Mouse (Mus musculus) midbrain, embryonic 10.5 days (tissue): Measurements from ENCODE around the gene Ralgds. TPM values are rescaled to one million over a fixed set of nuclear protein-coding genes. Genes with fewer than 3 reads are reported as not detected.

Experiments used
- DNase-seq: peaks from one replicate; pipeline ENCODE4 v3.0.0-alpha.2; 2017; ENCODE audit warnings: low spot score
- H3K27ac ChIP-seq: fragments of 300-500 bp; sonication (generic); replicated peaks from 2 replicates; pipeline ENCODE4 v1.5.1; 2016; ENCODE audit warnings: mild to moderate bottlenecking
- H3K27me3 ChIP-seq: fragments of 300-500 bp; sonication (generic); 2 replicates; pipeline ENCODE4 v1.6.1; 2016; ENCODE audit warnings: low read depth, mild to moderate bottlenecking; ENCODE audit not compliant: poor library complexity, severe bottlenecking
- H3K36me3 ChIP-seq: fragments of 300-500 bp; sonication (generic); 2 replicates; pipeline ENCODE4 v1.6.1; 2016; ENCODE audit warnings: mild to moderate bottlenecking, moderate library complexity
- H3K4me1 ChIP-seq: fragments of 300-500 bp; sonication (generic); 2 replicates; pipeline ENCODE4 v1.6.1; 2016
- H3K4me3 ChIP-seq: fragments of 300-500 bp; sonication (generic); 2 replicates; pipeline ENCODE4 v1.5.1; 2016; ENCODE audit warnings: mild to moderate bottlenecking, moderate library complexity
- H3K9me3 ChIP-seq: fragments of 300-500 bp; sonication (generic); replicated peaks from 2 replicates; pipeline ENCODE4 v1.6.1; 2016; ENCODE audit warnings: mild to moderate bottlenecking
- WGBS: fragments of 180-500 bp; shearing (Covaris S2); methylation state at CpG from one replicate; pipeline ENCODE4 v1.1.7; 2016; 5-methylcytosine and 5-hydroxymethylcytosine counted together
- polyA plus RNA-seq: library from polyadenylated mRNA; unstranded; fragments of >200 nt; fragmentation: Nextera tagmentation; extraction: Ambion mirVana; gene quantifications from 2 replicates; pipeline ENCODE4 v1.2.1, GENCODE M21; 2016

Gene Ralgds
- polyA plus RNA-seq, 1 experiment from 2014 or later = 31.5 TPM

- DNase-seq = no peak
- WGBS = 86% methylated on average over 5 of the region's 5 CpGs
- no peaks in the 10 kb centered on the region for H3K4me1 ChIP-seq
- peaks cover 24% of the 10 kb centered on the region for H3K36me3 ChIP-seq
- no peaks in the 10 kb centered on the region for H3K27me3 ChIP-seq
- no peak overlapping the region for H3K27ac ChIP-seq
- H3K9me3 ChIP-seq = no peaks in the 10 kb centered on the region
- H3K4me3 ChIP-seq = no peak overlapping the region
Measured at GRCm38 (mm10) chr2:28557452-28557851, 44.5 kb downstream of the Ralgds start.

GRCm38 (mm10) chr2:28563303-28563702, 50.4 kb downstream of the Ralgds start, which contains the start of gene Cel:
Gene Cel (minus strand): TSS chr2:28563403.
- H3K4me3 ChIP-seq = no peak within 1 kb of the TSS
- peaks cover 40% of the 10 kb centered on the region for H3K36me3 ChIP-seq
- H3K9me3 ChIP-seq = no peaks in the 10 kb centered on the region
- H3K27me3 ChIP-seq = no peaks in the 10 kb centered on the region
- no peak within 1 kb of the TSS for H3K27ac ChIP-seq
- 73% methylated on average over 6 of the region's 6 CpGs for WGBS
- no peaks in the 10 kb centered on the region for H3K4me1 ChIP-seq
- DNase-seq = no peak

GRCm38 (mm10) chr2:28563830-28564229, 50.9 kb downstream of the Ralgds start:
- Histone ChIP-seq H3K27me3 (no peaks in the 10 kb centered on the region), H3K36me3 (peaks cover 45% of the 10 kb centered on the region), H3K9me3 (no peaks in the 10 kb centered on the region), H3K4me3 (no peak overlapping the region), H3K4me1 (no peaks in the 10 kb centered on the region), H3K27ac (no peak overlapping the region)
- DNase-seq = no peak

DNA sequence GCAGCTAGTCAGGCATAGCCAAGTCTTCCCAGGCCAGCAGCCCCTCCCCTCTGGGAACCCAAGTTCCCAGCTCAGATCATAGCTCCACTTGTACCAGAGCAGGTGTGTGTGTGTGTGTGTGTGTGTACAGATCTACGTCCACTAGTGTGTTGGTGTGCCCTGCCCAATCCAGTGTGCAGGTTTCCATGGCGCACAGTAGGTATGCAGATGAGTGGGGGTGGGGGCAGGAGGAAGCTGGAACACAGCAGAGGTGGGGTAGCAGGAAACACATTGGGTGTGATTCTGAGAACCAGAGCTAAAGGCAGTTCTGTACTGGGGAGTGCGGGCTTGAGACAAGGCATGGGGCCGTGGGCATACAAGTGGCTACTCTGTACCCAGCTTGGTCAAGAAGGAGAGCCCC, 51.5 kb downstream of the Ralgds start:
- Histone ChIP-seq H3K36me3 (peaks cover 50% of the 10 kb centered on the region), H3K4me1 (no peaks in the 10 kb centered on the region), H3K4me3 (no peak overlapping the region), H3K9me3 (no peaks in the 10 kb centered on the region), H3K27me3 (no peaks in the 10 kb centered on the region), H3K27ac (no peak overlapping the region)
- DNase-seq = no peak
- 83% methylated on average over 4 of the region's 4 CpGs for WGBS

DNA sequence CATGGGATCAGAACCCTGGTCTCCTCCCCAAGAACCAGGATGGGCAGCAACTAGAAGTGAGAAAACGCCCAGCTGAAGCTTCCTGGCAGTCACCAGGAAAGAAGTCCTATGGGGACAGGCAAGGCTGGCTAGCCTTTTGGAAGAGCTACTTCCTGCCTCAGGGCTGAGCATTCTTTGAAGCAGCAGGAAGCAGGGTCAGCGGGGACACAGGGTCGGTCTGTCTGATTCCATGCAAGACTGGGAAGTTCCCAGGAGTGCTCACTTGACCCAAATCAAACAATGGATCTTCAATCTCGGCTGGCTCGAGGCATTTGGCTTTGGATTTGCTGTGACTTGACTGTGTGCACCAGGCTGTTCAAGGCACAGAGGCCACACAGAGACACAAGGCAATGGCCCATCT, 53.6 kb downstream of the Ralgds start:
- Histone ChIP-seq H3K9me3 (no peaks in the 10 kb centered on the region), H3K4me3 (no peak overlapping the region), H3K27ac (no peak overlapping the region), H3K36me3 (peaks cover 72% of the 10 kb centered on the region), H3K4me1 (no peaks in the 10 kb centered on the region), H3K27me3 (no peaks in the 10 kb centered on the region)
- DNase-seq = no peak
- WGBS = 76% methylated on average over 5 of the region's 5 CpGs

GRCm38 (mm10) chr2:28569903-28570302, 57.0 kb downstream of the Ralgds start:
- Histone ChIP-seq H3K27ac (no peak overlapping the region), H3K9me3 (no peaks in the 10 kb centered on the region), H3K4me1 (no peaks in the 10 kb centered on the region), H3K4me3 (no peak overlapping the region), H3K36me3 (peaks cover 100% of the 10 kb centered on the region), H3K27me3 (no peaks in the 10 kb centered on the region)
- WGBS = 82% methylated on average over 3 of the region's 3 CpGs
- no peak for DNase-seq

DNA sequence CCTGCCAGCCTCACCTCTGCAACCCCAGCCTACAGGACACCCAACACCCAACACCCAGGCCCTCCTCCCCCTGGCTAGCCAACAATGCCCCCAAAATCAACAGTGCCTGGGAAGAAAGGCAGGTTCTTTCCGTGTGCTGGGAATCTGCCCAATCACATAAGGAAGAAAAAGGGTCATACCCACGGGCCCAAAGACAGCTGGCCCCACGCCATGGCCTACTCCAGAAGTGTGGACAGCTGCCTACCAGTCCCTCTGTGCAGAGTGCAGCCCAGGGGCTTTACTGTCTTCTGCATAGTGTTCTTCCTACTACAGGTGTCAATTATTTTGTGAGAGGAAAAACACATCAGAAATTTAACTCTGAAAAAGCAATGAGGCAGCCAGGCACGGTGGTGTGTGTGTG, 62.4 kb downstream of the Ralgds start:
- Histone ChIP-seq H3K27ac (no peak overlapping the region), H3K4me3 (no peak overlapping the region), H3K36me3 (peaks cover 100% of the 10 kb centered on the region), H3K9me3 (no peaks in the 10 kb centered on the region), H3K27me3 (no peaks in the 10 kb centered on the region), H3K4me1 (no peaks in the 10 kb centered on the region)
- no peak for DNase-seq
- WGBS = 86% methylated on average over 4 of the region's 4 CpGs

DNA sequence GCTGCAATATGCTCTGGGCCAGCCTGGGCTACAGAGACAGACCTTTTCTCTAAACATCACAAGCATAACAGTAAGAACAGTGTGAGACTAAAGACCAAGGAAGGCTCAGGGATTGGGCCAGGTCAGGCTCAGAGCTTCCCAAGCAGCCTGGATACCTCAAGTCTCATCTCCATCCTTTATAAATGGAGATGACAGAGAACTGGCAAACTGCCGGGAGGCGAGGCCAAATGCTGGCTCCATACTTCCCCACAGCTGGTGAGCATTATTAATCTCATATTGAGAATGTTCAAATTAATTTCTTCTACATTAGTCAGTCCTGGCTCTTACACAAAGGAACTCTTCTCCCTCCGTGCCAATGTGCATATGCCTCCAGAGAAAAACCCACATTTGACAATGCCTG, 63.9 kb downstream of the Ralgds start:
- WGBS = 92% methylated on average over 3 of the region's 3 CpGs

DNA sequence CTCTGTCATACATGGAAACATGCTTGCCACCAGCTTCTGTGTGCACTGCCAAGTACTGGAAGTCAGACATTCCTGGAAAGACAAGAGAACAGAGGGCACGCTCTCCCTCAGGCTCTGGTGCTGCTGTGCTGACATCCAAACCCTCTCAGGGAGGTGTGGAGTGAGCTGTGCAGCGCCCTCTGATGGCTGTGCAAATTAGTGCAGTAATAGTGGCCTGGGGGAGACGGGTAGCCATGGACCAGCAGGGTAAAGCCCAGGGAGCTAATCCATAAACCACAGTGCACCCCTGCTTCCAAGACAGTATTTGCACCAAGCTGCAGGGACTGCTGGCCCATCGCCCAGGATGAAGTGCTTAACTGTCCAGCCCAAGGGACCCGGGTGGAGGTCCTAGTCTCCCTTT, 65.1 kb downstream of the Ralgds start:
- Histone ChIP-seq H3K9me3 (no peaks in the 10 kb centered on the region), H3K27ac (no peak overlapping the region), H3K4me3 (no peak overlapping the region), H3K27me3 (no peaks in the 10 kb centered on the region), H3K36me3 (peaks cover 84% of the 10 kb centered on the region), H3K4me1 (peaks cover 19% of the 10 kb centered on the region)
- no peak for DNase-seq
- WGBS = 73% methylated on average over 5 of the region's 5 CpGs

More for the DNA sequence above, 63.9 kb downstream of the Ralgds start:
- no peak overlapping the region for H3K27ac ChIP-seq
- peaks cover 12% of the 10 kb centered on the region for H3K4me1 ChIP-seq
- H3K4me3 ChIP-seq = no peak overlapping the region
- no peaks in the 10 kb centered on the region for H3K27me3 ChIP-seq
- DNase-seq = no peak
- no peaks in the 10 kb centered on the region for H3K9me3 ChIP-seq
- peaks cover 95% of the 10 kb centered on the region for H3K36me3 ChIP-seq

DNA sequence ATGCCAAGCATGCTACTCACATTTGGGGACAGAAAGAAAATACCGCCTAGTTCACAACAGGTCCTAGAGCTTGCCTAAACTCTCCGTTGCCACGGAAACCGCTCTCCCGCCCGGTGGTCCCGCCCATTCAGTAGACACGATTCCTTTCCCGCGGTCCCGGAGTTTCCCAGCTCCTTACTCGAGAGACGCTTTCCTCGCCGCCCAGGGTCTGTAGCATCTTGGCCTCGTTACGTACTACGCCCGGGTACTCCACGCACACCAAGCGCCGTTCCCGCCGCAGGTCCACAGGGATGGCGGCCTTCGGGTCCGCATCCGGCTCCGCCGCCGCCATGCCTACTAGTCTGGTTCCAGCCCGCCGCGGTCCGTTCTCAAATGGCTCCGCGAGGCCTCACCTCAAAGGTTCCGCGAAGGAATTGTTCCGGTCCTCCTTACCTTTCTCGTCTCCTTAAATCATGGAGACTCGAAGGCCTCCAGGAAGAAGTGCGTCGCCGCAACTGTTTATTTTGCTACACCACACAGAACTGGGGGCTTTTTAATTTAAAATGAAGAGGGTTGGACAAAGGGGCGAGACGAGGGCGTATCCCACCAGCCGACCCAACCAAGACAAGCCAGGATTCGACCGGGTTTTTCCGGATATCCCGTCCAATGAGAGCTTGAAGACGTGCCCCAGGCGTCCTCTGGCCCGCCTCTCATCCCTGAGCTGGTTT, 69.9 kb downstream of the Ralgds start:
- H3K36me3 ChIP-seq = peaks cover 36% of the 10 kb centered on the region
- DNase-seq = peak; percentile 90
- H3K27ac ChIP-seq = peak overlapping the region; percentile 97
- peaks cover 28% of the 10 kb centered on the region for H3K4me1 ChIP-seq
- under 1% methylated on average over 56 of the region's 56 CpGs for WGBS
- peak overlapping the region; percentile 76 for H3K4me3 ChIP-seq
- H3K9me3 ChIP-seq = no peaks in the 10 kb centered on the region
- H3K27me3 ChIP-seq = no peaks in the 10 kb centered on the region

- H3K4me1 ChIP-seq = peaks cover 28% of the 10 kb centered on the region
Measured at GRCm38 (mm10) chr2:28583651-28584050, 70.7 kb downstream of the Ralgds start, which contains the start of gene Gtf3c5. Gene Gtf3c5 (minus strand): TSS chr2:28583751.

GRCm38 (mm10) chr2:28585043-28585571, 72.2 kb downstream of the Ralgds start:
- no peaks in the 10 kb centered on the region for H3K9me3 ChIP-seq
- no peak overlapping the region for H3K4me3 ChIP-seq
- H3K27me3 ChIP-seq = no peaks in the 10 kb centered on the region
- H3K36me3 ChIP-seq = peaks cover 13% of the 10 kb centered on the region
- peak; percentile 73 for DNase-seq
- no peak overlapping the region for H3K27ac ChIP-seq
- WGBS = 23% methylated on average over 6 of the region's 6 CpGs
- peaks cover 28% of the 10 kb centered on the region for H3K4me1 ChIP-seq

More at GRCm38 (mm10) chr2:28583651-28584050, 70.7 kb downstream of the Ralgds start, which contains the start of gene Gtf3c5:
- no peaks in the 10 kb centered on the region for H3K9me3 ChIP-seq
- H3K27ac ChIP-seq = peak within 1 kb of the TSS; percentile 97
- no peaks in the 10 kb centered on the region for H3K27me3 ChIP-seq
- H3K4me3 ChIP-seq = peak within 1 kb of the TSS; percentile 76
- H3K36me3 ChIP-seq = peaks cover 27% of the 10 kb centered on the region
- DNase-seq = no peak
- WGBS = 79% methylated on average over 9 of the region's 9 CpGs

DNA sequence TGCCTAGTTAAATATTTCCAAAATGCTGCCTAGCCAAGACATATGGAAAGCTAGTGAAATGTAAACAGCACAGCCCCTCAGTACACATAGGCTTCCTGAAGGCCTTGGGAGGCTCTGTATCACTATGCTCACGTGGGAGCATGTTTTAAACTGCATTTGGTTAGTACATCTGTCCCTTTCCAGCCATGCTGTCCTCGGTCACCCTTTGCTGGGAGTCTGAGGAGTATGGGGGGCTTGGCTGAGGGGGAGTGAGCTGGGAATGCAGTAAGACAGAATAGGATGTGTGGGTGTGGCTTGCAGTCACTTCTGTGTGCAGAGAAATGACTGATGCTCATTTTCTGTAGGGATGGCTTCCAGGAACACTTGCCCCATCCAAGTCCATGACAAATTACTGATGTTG, 72.8 kb downstream of the Ralgds start:
- Histone ChIP-seq H3K36me3 (peaks cover 6% of the 10 kb centered on the region), H3K27me3 (no peaks in the 10 kb centered on the region), H3K4me1 (peaks cover 27% of the 10 kb centered on the region), H3K4me3 (no peak overlapping the region), H3K27ac (no peak overlapping the region), H3K9me3 (no peaks in the 10 kb centered on the region)
- WGBS = 54% methylated on average over 2 of the region's 2 CpGs
- no peak for DNase-seq
